Mouse (Mus musculus): ENCODE results near the gene Myo1h. TPM values are rescaled to one million over a fixed set of nuclear protein-coding genes. Genes with fewer than 3 reads are reported as not detected.

Myo1h gene
- polyA plus RNA-seq, 1 experiment from 2014 or later = 0.64 TPM

- ATAC-seq (ENCODE audit: insufficient number of reproducible peaks, low FRiP score) = no peak
- Histone ChIP-seq H3K9ac (no peak overlapping the region), H3K27ac (ENCODE audit: poor library complexity, severe bottlenecking) (no peak overlapping the region), H3K4me3 (no peak overlapping the region), H3K4me1 (replicated peaks) (peaks cover 12% of the 10 kb centered on the region), H3K9me3 (replicated peaks) (no peaks in the 10 kb centered on the region), H3K27me3 (replicated peaks) (peaks cover 93% of the 10 kb centered on the region), H3K4me2 (no peak overlapping the region), H3K36me3 (no peaks in the 10 kb centered on the region)
- WGBS = 30% methylated on average over 8 of the region's 8 CpGs
Measured at GRCm38 (mm10) chr5:114275339-114275738, 13.6 kb upstream of the Myo1h start.

GRCm38 (mm10) chr5:114275991-114276390 lies 13.0 kb upstream of the Myo1h start:
- Histone ChIP-seq H3K27me3 (replicated peaks) (peaks cover 92% of the 10 kb centered on the region), H3K4me1 (replicated peaks) (peaks cover 12% of the 10 kb centered on the region), H3K27ac (ENCODE audit: poor library complexity, severe bottlenecking) (no peak overlapping the region), H3K36me3 (no peaks in the 10 kb centered on the region), H3K4me3 (no peak overlapping the region), H3K9me3 (replicated peaks) (no peaks in the 10 kb centered on the region), H3K4me2 (no peak overlapping the region), H3K9ac (no peak overlapping the region)
- no peak for ATAC-seq (ENCODE audit: insufficient number of reproducible peaks, low FRiP score)
- 46% methylated on average over 16 of the region's 16 CpGs for WGBS

DNA sequence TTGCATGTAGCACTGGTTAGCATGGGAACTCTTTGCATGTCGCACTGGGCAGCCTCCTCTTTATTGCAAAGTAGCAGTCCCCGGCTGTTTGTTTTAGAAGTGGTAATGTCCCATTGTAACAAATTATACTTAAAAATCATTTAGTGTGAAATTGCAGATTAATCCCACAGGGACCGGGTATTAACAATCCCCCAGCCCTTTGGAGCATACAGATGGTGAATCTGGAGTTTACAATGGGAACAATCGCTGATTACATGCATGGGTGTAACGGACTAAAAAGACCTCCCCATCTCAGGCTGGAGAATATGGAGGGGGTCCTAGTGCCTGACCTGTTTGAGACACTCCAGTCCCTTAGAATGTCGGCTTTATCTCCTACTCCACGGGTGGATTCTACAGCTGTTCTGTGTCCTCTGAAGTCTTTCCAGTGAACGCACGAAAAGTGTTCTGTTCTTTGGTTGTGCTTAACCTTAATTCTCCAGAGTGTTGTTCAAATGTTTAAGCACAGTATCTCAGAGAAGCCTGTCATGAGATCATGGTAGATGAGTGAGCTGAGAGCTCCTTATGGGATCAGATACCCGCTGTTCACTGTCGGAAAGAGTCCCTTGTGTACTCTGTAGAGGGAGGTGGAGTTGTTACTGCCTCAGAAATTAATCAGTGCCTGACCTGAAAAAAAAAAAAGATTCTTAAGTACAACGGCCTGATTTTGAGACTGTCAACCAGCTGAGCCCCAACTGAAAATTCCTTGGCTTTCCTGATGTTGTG lies 9.4 kb upstream of the Myo1h start:
- H3K27me3 ChIP-seq (replicated peaks) = peaks cover 69% of the 10 kb centered on the region
- no peak for ATAC-seq (ENCODE audit: insufficient number of reproducible peaks, low FRiP score)
- H3K9me3 ChIP-seq (replicated peaks) = no peaks in the 10 kb centered on the region

GRCm38 (mm10) chr5:114282346-114282745 lies 6.6 kb upstream of the Myo1h start:
- H3K36me3 ChIP-seq = no peaks in the 10 kb centered on the region
- peaks cover 49% of the 10 kb centered on the region for H3K27me3 ChIP-seq (replicated peaks)
- no peak overlapping the region for H3K4me2 ChIP-seq
- H3K27ac ChIP-seq (ENCODE audit: poor library complexity, severe bottlenecking) = no peak overlapping the region
- no peak for ATAC-seq (ENCODE audit: insufficient number of reproducible peaks, low FRiP score)
- H3K9me3 ChIP-seq (replicated peaks) = no peaks in the 10 kb centered on the region
- H3K9ac ChIP-seq = no peak overlapping the region
- WGBS = 47% methylated on average over 6 of the region's 6 CpGs
- H3K4me1 ChIP-seq (replicated peaks) = no peaks in the 10 kb centered on the region
- H3K4me3 ChIP-seq = no peak overlapping the region

More for the DNA sequence above, 9.4 kb upstream of the Myo1h start:
- H3K4me3 ChIP-seq = no peak overlapping the region
- H3K9ac ChIP-seq = no peak overlapping the region
- H3K4me2 ChIP-seq = no peak overlapping the region
- WGBS = 49% methylated on average over 12 of the region's 12 CpGs
- H3K36me3 ChIP-seq = no peaks in the 10 kb centered on the region
- no peaks in the 10 kb centered on the region for H3K4me1 ChIP-seq (replicated peaks)
- no peak overlapping the region for H3K27ac ChIP-seq (ENCODE audit: poor library complexity, severe bottlenecking)

DNA sequence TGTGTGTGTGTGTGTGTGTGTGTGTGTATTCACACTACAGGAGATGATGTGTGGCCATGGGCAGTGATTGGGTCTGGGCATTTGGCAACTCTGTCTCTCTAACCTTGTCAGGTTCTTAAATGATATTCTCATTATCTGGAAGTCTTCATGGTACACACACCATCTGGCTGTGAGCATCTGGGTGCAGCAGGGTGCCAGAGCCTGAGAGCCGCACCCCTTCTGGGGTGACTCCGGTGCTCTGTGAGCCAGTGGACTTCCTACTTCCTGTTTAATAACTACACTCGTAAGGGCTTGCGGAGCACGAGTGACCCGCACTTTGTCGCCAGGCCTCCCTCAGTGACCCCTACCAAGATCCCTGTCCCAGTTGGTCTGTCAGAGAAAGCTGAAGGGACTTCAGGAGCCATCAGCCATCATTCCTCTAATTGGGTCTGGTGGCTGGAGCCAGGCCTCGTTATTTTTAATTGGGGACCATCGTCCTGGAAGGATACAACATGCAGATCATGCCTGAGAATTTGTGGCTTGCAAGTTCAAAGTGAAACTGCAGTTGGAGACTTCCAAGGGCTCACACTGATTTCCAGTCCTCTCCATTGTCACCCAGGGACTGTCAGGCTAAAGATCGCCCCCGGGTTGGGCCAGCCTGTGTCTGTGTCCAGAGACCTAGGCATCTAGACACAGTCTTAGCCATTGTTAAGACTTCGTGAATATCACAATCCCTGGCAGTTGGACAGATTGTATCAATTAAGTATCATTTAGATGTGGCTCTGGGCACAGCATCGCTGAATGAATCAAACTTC lies 4.2 kb upstream of the Myo1h start:
- Histone ChIP-seq H3K4me3 (no peak overlapping the region), H3K9ac (no peak overlapping the region), H3K4me1 (replicated peaks) (no peaks in the 10 kb centered on the region), H3K4me2 (no peak overlapping the region), H3K27ac (ENCODE audit: poor library complexity, severe bottlenecking) (no peak overlapping the region), H3K9me3 (replicated peaks) (no peaks in the 10 kb centered on the region), H3K27me3 (replicated peaks) (peaks cover 46% of the 10 kb centered on the region), H3K36me3 (no peaks in the 10 kb centered on the region)
- ATAC-seq (ENCODE audit: insufficient number of reproducible peaks, low FRiP score) = no peak
- WGBS = 81% methylated on average over 13 of the region's 13 CpGs

GRCm38 (mm10) chr5:114285398-114285700 lies 3.6 kb upstream of the Myo1h start:
- ATAC-seq (ENCODE audit: insufficient number of reproducible peaks, low FRiP score) = no peak

GRCm38 (mm10) chr5:114286102-114286501 lies 2.9 kb upstream of the Myo1h start:
- ATAC-seq (ENCODE audit: insufficient number of reproducible peaks, low FRiP score) = no peak
- Histone ChIP-seq H3K4me1 (replicated peaks) (no peaks in the 10 kb centered on the region), H3K4me3 (no peak overlapping the region), H3K27me3 (replicated peaks) (peaks cover 48% of the 10 kb centered on the region), H3K27ac (ENCODE audit: poor library complexity, severe bottlenecking) (no peak overlapping the region), H3K9ac (no peak overlapping the region), H3K36me3 (no peaks in the 10 kb centered on the region), H3K9me3 (replicated peaks) (no peaks in the 10 kb centered on the region), H3K4me2 (no peak overlapping the region)
- WGBS = 67% methylated on average over 4 of the region's 4 CpGs

More at GRCm38 (mm10) chr5:114285398-114285700, 3.6 kb upstream of the Myo1h start:
- peaks cover 48% of the 10 kb centered on the region for H3K27me3 ChIP-seq (replicated peaks)
- no peaks in the 10 kb centered on the region for H3K9me3 ChIP-seq (replicated peaks)
- no peak overlapping the region for H3K4me2 ChIP-seq
- H3K9ac ChIP-seq = no peak overlapping the region
- no peak overlapping the region for H3K4me3 ChIP-seq
- H3K4me1 ChIP-seq (replicated peaks) = no peaks in the 10 kb centered on the region
- no peaks in the 10 kb centered on the region for H3K36me3 ChIP-seq
- no peak overlapping the region for H3K27ac ChIP-seq (ENCODE audit: poor library complexity, severe bottlenecking)
- WGBS = 79% methylated on average over 3 of the region's 3 CpGs

- H3K9ac ChIP-seq = no peak overlapping the region
- no peak for ATAC-seq (ENCODE audit: insufficient number of reproducible peaks, low FRiP score)
- WGBS = 74% methylated on average over 16 of the region's 16 CpGs
- H3K4me3 ChIP-seq = no peak overlapping the region
- H3K4me1 ChIP-seq (replicated peaks) = no peaks in the 10 kb centered on the region
- peaks cover 46% of the 10 kb centered on the region for H3K27me3 ChIP-seq (replicated peaks)
- no peak overlapping the region for H3K4me2 ChIP-seq
- no peaks in the 10 kb centered on the region for H3K9me3 ChIP-seq (replicated peaks)
- H3K36me3 ChIP-seq = no peaks in the 10 kb centered on the region
- H3K27ac ChIP-seq (ENCODE audit: poor library complexity, severe bottlenecking) = no peak overlapping the region
Measured at GRCm38 (mm10) chr5:114286872-114287571, 1.9 kb upstream of the Myo1h start.

- Histone ChIP-seq H3K4me3 (no peak overlapping the region), H3K27ac (ENCODE audit: poor library complexity, severe bottlenecking) (no peak overlapping the region), H3K27me3 (replicated peaks) (peaks cover 44% of the 10 kb centered on the region), H3K4me1 (replicated peaks) (no peaks in the 10 kb centered on the region), H3K36me3 (no peaks in the 10 kb centered on the region), H3K4me2 (no peak overlapping the region), H3K9me3 (replicated peaks) (no peaks in the 10 kb centered on the region), H3K9ac (no peak overlapping the region)
- ATAC-seq (ENCODE audit: insufficient number of reproducible peaks, low FRiP score) = no peak
- 71% methylated on average over 5 of the region's 5 CpGs for WGBS
Measured at GRCm38 (mm10) chr5:114288396-114288795, 570 bp upstream of the Myo1h start.

DNA sequence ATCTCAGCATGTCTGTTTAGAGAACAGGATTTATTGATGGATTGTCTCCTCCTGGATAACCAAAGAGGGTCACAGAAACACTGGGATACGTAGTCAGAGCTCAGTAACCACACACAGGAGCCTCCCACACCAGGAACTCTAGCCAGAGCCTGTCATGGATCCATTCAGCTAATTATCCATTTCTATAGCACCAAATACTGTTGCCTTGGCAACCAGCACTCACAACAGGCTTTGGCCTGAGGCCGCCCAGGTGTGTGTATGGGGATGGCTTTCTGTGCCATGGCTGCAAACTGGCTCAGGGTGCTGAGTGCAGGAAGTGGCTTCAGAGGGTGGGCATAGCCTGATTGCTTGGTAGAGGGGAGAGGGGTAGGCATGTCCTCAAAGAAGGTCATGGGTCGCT lies 1.0 kb downstream of the Myo1h start:
- no peak for ATAC-seq (ENCODE audit: insufficient number of reproducible peaks, low FRiP score)
- Histone ChIP-seq H3K27me3 (replicated peaks) (peaks cover 45% of the 10 kb centered on the region), H3K4me2 (no peak overlapping the region), H3K36me3 (no peaks in the 10 kb centered on the region), H3K4me1 (replicated peaks) (no peaks in the 10 kb centered on the region), H3K4me3 (no peak overlapping the region), H3K27ac (ENCODE audit: poor library complexity, severe bottlenecking) (no peak overlapping the region), H3K9ac (no peak overlapping the region), H3K9me3 (replicated peaks) (no peaks in the 10 kb centered on the region)
- 70% methylated on average over 3 of the region's 3 CpGs for WGBS
